Mouse (Mus musculus) cortical plate, adult 2 months (tissue): ENCODE results near the gene Foxj2. TPM values are rescaled to one million over a fixed set of nuclear protein-coding genes. Genes with fewer than 3 reads are reported as not detected.

Experiments
- H3K27ac ChIP-seq: fragments of 200-500 bp; 2 replicates; pipeline ENCODE4 v1.5.1; 2012; ENCODE audit warnings: low read length, control low read depth, inconsistent platforms; ENCODE audit not compliant: insufficient read depth
- H3K4me1 ChIP-seq: fragments of 200-500 bp; 2 replicates; pipeline ENCODE4 v1.6.1; 2011; ENCODE audit warnings: low read length; ENCODE audit not compliant: control insufficient read depth, insufficient read depth
- H3K4me3 ChIP-seq: fragments of 200-500 bp; 2 replicates; pipeline ENCODE4 v1.5.1; 2011; ENCODE audit warnings: mild to moderate bottlenecking, low read length, control low read depth; ENCODE audit not compliant: insufficient read depth
- CTCF ChIP-seq: fragments of 200-500 bp; IDR thresholded peaks from 2 replicates; pipeline ENCODE4 v1.5.1; 2011; ENCODE audit warnings: mild to moderate bottlenecking, control low read depth, low read length; ENCODE audit not compliant: insufficient read depth; ENCODE audit errors: extremely low read depth
- POLR2A ChIP-seq: fragments of 200-500 bp; IDR thresholded peaks from 2 replicates; pipeline ENCODE4 v1.6.1; 2011; ENCODE audit warnings: mild to moderate bottlenecking, low read length, control low read depth; ENCODE audit not compliant: insufficient read depth; ENCODE audit errors: extremely low read depth
- polyA plus RNA-seq: library from polyadenylated mRNA; depleted of rRNA; stranded (reverse); fragments of >200 nt; gene quantifications from 2 replicates; pipeline ENCODE4 v1.2.3, GENCODE M21; 2012

Gene Foxj2
- polyA plus RNA-seq, 1 experiment: 12.7 TPM

- Histone ChIP-seq H3K4me3 (no peak overlapping the region), H3K4me1 (peaks cover 4% of the 10 kb centered on the region; the same call in 1 of the 2 replicates), H3K27ac (peak overlapping the region; percentile 53; the same call in 1 of the 2 replicates)
- TF ChIP-seq POLR2A (no peak), CTCF (no peak)
Observed at GRCm38 (mm10) chr6:122795254-122795935, 24.3 kb upstream of the Foxj2 start.

- TF ChIP-seq CTCF (no peak), POLR2A (no peak; the same call in 1 of the 2 replicates)
- H3K4me1 ChIP-seq: no peaks in the 10 kb centered on the region
- H3K27ac ChIP-seq: peak overlapping the region; percentile 97
- peak overlapping the region; percentile 76 for H3K4me3 ChIP-seq
Observed at GRCm38 (mm10) chr6:122800640-122801300, 18.9 kb upstream of the Foxj2 start.

- peak within 1 kb of the TSS; percentile 97 for H3K27ac ChIP-seq
- TF ChIP-seq POLR2A (no peak), CTCF (no peak)
- peak within 1 kb of the TSS; percentile 76 for H3K4me3 ChIP-seq
- H3K4me1 ChIP-seq: no peaks in the 10 kb centered on the region
Observed at GRCm38 (mm10) chr6:122801301-122801800, 18.4 kb upstream of the Foxj2 start, which contains the start of gene Slc2a3. Gene Slc2a3, minus strand, starts transcription at chr6:122801640.

- H3K4me1 ChIP-seq: no peaks in the 10 kb centered on the region
- peak overlapping the region; percentile 97 for H3K27ac ChIP-seq
- H3K4me3 ChIP-seq: peak overlapping the region; percentile 76
- TF ChIP-seq CTCF (no peak), POLR2A (0 out of 2 replicates have a peak, but pooled peaks have one; percentile 27)
Observed at GRCm38 (mm10) chr6:122801801-122802514, 17.8 kb upstream of the Foxj2 start.

- peak; percentile 66 for TF ChIP-seq CTCF
- no peak for TF ChIP-seq POLR2A
- no peak overlapping the region for H3K4me3 ChIP-seq
- H3K27ac ChIP-seq: no peak overlapping the region
- no peaks in the 10 kb centered on the region for H3K4me1 ChIP-seq
Observed at GRCm38 (mm10) chr6:122804418-122804817, 15.3 kb upstream of the Foxj2 start.

GRCm38 (mm10) chr6:122810022-122810614 is 9.6 kb upstream of the Foxj2 start:
- peaks cover 3% of the 10 kb centered on the region for H3K4me1 ChIP-seq
- TF ChIP-seq POLR2A (no peak), CTCF (no peak)
- H3K4me3 ChIP-seq: peak overlapping the region; percentile 53
- peak overlapping the region; percentile 93 for H3K27ac ChIP-seq

- H3K4me1 ChIP-seq: peaks cover 3% of the 10 kb centered on the region
- peak; percentile 71 for TF ChIP-seq POLR2A
- TF ChIP-seq CTCF: no peak
- peak overlapping the region; percentile 53 for H3K4me3 ChIP-seq
- H3K27ac ChIP-seq: peak overlapping the region; percentile 93
Observed at GRCm38 (mm10) chr6:122810615-122811279, 9.0 kb upstream of the Foxj2 start.

- H3K4me3 ChIP-seq: peak overlapping the region; percentile 53
- H3K4me1 ChIP-seq: peaks cover 3% of the 10 kb centered on the region
- peak overlapping the region; percentile 78 for H3K27ac ChIP-seq
- TF ChIP-seq CTCF (no peak), POLR2A (peak; percentile 62; the same call in 1 of the 2 replicates)
Observed at GRCm38 (mm10) chr6:122811280-122811652, 8.4 kb upstream of the Foxj2 start.
